Mouse (Mus musculus): ENCODE measurements at regions not wholly inside any gene's neighbourhood (a gene's known extent, or its start where the extent isn't known, plus 50 kb on each side); places are given as distances from the start of the nearest gene placed in this dataset.
"Not testable (repeated sequence)": the region's sequence is repeated elsewhere in the genome, so short reads cannot be mapped to it uniquely, and the experiment has no call there.

DNA sequence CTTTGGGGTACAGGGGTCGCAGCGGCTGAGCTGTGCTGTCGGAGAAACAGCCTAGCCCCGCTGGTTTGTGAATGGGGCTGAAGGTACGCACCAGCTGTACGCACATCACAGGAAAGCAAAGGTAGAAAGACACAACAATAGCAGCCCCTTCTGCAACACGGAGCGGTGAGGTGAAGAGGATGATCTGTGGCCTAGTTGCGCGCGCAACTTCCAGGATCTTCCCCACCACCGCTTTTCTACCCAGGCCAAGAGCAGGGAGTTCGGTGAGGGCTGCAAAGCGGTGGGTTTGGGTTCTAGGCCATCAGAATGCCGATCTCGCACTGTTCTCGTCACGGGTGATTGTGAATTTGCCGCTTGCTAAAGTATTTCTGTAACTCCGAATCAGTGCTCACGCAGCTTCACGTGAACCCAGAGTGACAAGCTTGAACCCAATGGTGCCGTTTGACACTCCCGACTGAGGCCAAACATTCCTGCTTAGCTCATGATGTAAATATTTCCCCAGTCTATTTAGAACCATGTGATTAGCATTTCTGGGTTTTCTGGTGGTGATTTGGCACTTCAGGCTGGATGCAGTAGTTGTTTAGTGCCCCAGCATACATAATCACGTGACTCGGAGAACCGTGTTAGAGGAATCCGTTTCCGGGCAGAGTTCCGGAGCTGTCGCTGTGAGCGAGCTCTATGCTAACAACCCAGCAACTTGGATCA, 54.7 kb downstream of the Cryaa start:
- DNase-seq, result no peak

DNA sequence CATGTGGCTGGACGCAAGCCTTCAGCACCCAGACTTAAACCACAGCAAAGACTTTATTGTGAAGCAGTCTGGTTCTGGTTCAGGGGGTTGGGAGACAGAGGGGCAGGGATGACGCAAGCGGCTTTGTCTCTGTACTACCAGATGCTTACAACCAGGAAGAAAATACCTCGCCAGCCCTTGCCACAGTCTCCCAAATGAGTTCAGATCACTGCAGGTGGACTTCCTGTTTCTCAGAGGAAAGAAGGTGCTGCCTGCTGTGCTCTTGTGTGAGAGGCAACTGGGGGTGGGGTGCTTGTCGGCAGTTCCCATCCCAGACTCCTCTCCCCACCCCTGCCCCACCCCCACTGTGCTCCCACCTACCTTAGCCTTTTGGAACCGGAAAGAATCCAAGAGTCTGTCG, 56.9 kb downstream of the Cryaa start:
- DNase-seq, result peak in 1 of 2 experiments; percentile 42

GRCm38 (mm10) chr17:31736716-31737115, 59.1 kb downstream of the Cryaa start:
- DNase-seq, result peak; percentile 76 to 87

GRCm38 (mm10) chr17:31738249-31738648, 60.6 kb downstream of the Cryaa start:
- DNase-seq, result no peak

DNA sequence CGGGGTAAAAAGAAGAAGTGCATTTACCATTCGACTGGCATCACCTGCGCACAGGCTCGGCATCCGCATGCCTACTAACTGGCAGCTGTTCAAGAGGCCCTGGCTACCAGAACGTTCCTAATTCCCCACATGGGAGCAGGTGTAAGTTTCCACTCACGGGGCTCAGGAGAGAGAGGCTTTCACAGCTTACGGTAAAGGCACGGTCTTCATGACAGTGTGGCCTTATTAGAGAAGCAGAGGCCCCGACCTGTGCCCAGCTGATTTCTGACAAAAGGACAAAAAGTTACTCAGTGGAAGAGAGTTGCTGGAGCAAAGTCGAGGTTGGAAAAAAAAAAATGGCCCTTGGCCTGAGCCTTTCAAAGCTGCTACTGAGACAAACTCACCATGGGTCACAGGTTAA, 62.0 kb downstream of the Cryaa start:
- DNase-seq, result peak; percentile 54 to 64

DNA sequence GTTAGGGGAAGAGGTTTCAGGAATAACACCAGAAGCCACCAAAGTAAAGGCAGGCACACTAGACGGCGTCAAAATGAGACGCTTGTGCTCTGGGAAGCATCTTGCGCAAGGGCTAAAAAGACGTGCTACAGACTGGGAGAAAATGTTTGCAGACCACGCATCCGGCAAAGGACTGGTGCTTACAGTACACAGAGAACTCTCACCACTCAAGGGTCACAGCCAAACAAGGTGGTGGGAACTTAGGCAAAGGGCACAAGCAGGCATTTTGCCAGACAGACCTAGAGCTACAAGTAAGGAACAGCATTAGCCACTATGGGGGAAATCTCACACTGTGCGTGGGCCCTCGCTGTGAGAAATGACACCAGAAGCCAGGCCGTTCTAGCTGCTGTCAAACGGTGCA, 62.5 kb downstream of the Cryaa start:
- DNase-seq, result peak; percentile 77 to 85

DNA sequence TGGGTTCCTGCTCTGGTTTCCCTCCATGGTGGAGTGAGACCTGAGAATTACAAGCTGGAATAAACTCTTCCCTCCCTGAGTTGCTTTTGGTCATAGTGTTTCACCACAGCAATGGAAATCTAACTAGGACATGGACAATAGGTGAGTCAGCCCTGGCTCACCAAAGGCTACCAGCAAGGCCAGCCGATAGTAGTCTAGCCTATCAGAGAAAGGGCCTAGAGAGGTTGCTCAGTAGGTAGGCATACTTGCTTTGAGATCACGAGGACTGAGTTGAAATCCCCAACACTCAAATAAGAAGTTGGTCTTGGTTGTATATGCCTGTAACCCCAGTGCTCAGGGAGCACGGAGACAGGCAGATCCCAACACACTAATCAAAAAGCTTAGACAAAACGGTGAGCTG, 66.0 kb downstream of the Cryaa start:
- DNase-seq, result no peak

DNA sequence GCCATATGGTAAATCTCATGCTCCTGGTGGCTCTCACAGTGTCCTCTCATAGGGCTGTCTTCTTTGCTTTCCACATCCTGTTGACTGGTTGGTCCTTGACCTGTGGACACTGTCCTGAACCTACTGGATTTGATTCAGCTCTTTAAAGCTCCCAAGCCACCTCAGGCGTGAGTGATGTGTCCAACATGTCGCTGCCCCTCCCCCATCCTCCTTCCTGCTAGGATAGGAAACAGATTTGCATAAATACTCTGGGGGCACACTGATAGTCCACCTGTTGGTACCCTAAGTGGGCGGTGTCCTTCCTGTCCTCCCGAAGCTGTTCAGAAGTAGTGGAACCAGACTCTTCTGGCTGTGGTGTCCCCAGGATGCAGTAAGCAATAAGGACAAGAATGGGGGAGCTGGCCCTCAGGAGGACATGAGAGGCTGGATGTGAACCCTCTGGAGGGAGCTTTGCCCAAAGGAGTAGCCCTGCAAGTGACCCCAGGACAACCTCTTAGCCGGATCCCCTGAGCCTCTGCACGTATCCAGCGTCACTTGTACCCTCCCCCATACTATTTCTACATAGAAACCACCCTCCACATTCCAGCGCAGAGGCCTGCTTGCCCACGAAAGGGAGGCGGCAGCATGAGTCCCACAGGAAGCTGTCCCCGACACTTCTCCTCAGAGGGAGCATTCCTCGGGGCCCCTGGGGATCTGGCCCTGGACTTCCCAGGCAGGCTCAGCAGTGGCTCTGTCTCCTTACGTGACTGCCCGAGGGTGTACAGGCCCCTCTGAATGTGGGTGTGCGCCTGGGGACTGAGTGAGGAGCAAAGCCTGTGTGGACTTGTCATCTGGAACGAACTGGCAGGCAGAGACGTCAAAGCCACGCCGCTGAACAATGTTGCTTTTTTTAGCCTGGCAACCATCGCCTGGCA, 68.8 kb downstream of the Cryaa start:
- peak; percentile 54 to 68 for DNase-seq

- peak; percentile 43 to 54 for DNase-seq
These were observed 70.0 kb downstream of the Cryaa start for GRCm38 (mm10) chr17:31747563-31747962.

DNA sequence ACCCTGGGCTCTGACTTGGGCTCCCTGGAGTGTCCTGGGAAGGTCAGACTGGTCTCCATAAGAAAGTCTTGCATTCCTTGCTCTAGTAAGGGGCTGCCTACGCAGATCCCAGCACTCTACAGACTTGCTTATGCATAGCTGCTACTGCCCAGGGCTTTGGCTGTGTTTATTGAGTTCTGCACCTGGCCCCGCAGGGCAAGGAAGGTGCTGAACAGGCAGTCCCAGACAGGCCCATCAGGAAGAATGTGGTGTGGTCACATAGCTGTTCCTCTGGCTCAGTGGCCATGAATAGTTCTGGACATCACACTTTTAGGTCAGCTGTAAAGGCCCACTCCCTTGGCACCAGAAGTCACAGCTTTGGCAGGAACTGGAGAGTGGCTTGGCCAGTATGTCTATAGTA, 70.6 kb downstream of the Cryaa start:
- DNase-seq, result peak in 1 of 2 experiments; percentile 52

- DNase-seq, result no peak
These were observed 71.4 kb downstream of the Cryaa start for GRCm38 (mm10) chr17:31748971-31749370.

- peak; percentile 62 to 69 for DNase-seq
These were observed 73.7 kb downstream of the Cryaa start for GRCm38 (mm10) chr17:31751262-31751661.

GRCm38 (mm10) chr17:31753113-31753858, 75.7 kb downstream of the Cryaa start:
- peak; percentile 73 to 79 for DNase-seq

- DNase-seq, result no peak
These were observed 76.2 kb downstream of the Cryaa start for GRCm38 (mm10) chr17:31753859-31754229.

DNA sequence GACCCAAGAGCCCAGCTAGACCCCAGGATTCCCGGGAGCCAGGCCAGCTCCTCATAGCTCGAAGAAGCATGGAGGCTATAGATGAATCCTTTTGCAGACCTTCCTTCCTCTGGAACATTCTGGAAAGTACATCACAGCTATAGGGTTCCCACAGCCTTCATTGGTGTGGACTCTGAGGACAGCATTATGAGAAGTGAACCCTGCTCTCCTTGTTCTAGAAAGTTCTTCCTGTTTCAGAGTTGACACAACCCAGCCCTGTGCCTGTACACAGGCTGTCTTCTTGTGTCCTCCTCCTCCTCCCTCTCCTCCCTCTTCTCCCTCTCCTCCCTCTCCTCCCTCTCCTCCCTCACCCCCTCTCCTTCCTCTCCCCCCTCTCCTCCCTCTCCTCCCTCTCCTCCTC, 82.9 kb downstream of the Cryaa start:
- DNase-seq, result no peak

- peak in 1 of 2 experiments; percentile 46 for DNase-seq
These were observed 85.5 kb downstream of the Cryaa start for GRCm38 (mm10) chr17:31763078-31763477.

DNA sequence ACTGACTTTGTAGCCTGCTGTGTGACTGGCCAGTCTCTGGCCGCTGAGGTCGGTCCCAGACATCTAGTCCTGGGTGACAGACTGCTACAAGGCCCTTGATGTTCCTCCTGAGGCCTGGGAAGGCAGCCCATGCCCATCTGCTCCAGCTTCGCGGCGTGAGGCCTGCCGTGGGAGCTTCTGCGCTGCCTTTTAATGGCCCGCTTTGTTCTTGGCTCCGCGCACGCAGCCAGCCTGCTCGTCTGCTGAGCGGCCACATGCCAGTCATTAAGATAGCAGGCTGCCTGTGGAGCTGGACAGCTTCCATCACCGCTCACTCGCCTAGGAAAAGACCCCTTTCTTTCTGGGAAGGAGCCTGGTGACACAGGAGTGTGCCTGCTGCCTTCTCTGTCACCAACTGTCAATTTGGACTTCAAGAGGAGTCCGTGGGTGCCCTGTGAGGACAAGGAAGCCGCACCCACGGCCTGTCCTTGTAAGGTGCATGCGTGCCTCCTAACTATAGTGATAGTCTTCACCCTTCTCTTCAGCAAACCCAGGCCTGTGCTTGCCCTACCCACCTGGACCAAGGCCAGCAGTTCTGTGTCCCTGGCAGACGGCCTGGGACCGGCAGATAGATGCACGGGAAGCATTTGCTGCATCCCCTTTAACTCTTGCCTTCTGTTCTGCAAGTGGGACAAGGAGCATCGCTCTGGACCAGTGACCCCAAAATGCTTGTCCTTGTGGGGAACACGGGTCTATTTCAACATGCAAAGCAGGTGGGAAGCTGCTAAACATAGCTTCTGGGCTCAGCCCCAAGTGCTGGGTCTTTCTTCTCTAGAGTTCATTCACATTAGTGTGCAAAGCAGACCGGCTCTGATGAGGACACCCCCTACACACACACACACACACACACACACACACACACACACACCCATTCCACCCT, 88.6 kb downstream of the Sik1 start:
- DNase-seq, result peak; percentile 54 to 58

- DNase-seq, result no peak
These were observed 83.3 kb downstream of the Sik1 start for GRCm38 (mm10) chr17:31772201-31772820.

DNA sequence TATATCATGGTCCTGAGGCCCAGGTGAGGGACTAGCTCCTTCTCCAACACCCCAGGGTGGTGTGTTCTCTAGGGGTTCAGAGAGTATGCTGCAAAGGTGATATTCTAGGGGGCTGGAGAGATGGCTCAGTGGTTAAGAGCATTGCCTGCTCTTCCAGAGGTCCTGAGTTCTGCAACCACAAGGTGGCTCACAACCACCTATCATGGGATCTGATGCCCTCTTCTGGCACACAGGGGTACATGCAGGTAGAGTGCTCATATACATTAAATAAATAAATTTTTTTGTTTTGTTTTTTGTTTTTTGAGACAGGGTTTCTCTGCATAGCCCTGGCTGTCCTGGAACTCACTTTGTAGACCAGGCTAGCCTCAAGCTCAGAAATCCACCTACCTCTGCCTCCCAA, 81.7 kb downstream of the Sik1 start:
- DNase-seq, result not testable (repeated sequence)

GRCm38 (mm10) chr17:31775037-31775436, 80.6 kb downstream of the Sik1 start:
- DNase-seq, result no peak

- DNase-seq, result peak in 1 of 2 experiments; percentile 42
These were observed 79.6 kb downstream of the Sik1 start for GRCm38 (mm10) chr17:31775966-31776365.

All from lung, adult 18-20 months (tissue).